Mouse (Mus musculus) 416B (cell line): ENCODE data around the gene Ngdn.
"Not testable (repeated sequence)": the region's sequence is repeated elsewhere in the genome, so short reads cannot be mapped to it uniquely, and the experiment has no call there.

Experiments used
- DNase-seq: peaks from one replicate; pipeline ENCODE4 v3.0.0; 2011; ENCODE audit warnings: low read depth

The Ngdn gene

DNA sequence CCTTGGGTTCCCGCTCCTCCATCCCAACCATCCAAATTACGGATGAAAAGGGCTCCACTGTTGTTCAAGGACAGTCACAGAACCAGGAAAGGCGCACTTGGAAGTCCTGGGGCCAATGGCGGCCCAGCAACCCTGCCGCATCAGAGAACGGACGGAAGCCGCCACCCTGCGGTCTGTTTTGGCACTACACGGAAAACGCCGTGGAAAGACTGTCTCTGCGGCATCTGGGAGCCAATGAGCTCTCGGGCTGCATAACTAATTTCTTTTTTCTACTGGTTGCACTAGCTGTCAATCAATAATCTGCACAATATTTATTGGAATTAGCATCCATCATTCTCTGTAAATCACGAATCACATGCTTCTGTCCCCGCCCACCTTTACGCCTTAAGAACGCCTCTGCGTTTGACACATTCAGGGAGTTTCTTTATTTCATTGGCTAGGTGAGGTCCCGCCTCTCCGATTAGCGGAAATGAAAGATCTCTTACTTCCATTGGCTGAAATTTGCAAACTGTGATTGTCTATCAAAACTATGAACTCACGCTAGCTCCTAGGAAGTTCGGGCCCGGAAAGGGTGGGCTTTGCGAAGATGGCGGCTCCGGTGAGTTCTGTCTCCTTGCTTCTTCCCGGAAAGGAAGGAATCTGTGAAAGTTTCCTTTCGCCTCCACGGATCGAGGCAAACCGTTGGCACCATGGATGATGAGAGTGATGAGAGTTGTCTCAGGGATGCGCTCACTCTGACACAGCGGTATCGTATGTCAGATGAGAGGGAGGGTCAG lies at the start of gene Ngdn:
TSS of gene Ngdn (plus strand) at position 464 of the 776 bp plus-strand sequence.
- DNase-seq: peak; percentile 100

- DNase-seq: no peak
Measured at GRCm38 (mm10) chr14:54965631-54966030, 49.6 kb upstream of the Ngdn start.

GRCm38 (mm10) chr14:54966320-54966977 lies 48.8 kb upstream of the Ngdn start, which contains the start of gene Myh6:
TSS of gene Myh6 (minus strand) at chr14:54966927.
- DNase-seq: no peak

- no peak for DNase-seq
Measured at GRCm38 (mm10) chr14:54967874-54968273, 47.4 kb upstream of the Ngdn start.

DNA sequence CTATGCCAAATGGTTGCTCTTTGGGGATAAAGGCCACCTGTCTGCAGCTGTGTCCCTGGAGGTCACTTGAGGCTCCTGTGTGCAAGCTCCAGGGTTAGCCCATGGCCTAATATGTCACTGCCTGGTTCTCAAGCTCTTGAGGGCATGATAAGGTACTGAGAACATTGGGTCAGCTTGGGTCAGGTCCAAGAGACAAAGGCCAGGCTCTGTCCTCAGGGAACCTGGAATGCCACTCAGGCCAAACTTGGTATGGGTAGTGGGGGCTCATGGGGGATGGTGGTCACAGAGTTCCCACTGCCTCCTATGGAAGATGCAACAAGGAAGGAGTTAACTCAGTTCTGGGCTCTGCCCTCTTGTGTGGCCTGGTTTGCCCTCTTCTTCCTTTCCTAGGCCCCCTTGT lies 46.9 kb upstream of the Ngdn start:
- no peak for DNase-seq

DNA sequence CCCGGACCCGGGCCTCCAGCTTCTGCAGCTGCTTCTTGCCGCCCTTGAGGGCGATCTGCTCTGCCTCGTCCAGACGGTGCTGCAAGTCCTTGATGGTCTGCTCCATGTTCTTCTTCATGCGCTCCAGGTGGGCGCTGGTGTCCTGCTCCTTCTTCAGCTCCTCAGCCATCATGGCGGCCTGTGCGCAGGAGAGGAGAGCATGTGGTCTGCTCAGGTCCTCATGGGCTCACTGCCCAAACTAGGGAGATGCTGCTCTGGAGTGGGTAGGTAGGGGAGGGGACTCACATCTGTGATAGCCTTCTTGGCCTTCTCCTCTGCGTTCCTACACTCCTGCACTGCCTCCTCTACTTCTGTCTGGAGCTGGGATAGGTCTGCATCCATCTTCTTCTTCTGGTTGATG lies 42.5 kb upstream of the Ngdn start:
- DNase-seq: not testable (repeated sequence)

DNA sequence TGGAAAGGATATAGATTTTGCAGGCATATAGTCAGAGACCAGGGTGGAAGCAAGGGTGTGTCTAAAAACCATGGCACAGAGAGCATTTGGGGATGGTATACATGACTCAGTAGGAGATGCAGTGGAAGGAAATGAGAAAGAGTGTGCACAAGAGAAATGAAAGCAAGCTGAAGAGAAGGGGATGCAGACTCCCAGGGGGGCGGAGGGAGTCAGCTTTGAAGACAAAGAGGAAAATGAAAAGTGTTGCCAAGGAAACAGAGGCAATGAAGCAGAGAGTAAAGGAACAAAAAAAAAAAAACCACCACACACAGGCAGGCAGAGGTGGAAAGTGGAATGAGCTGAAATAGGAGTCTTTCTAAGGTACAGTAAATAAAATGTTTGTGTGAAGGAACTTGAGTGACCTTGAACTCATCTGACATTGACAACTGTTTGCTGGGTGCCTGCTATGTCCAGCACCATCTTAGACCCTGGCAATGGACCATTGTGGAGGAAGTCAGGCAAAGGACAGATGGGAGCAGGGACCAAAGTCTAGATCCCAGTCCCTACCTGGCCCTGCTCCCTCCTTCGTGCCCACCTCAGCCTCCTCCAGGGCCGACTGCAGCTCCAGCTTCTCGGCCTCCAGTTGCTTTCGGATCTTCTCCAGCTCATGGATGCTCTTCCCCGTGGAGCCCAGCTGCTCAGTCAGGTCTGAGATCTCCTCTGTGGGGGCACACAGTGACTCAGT lies 41.0 kb upstream of the Ngdn start:
- DNase-seq: no peak

DNA sequence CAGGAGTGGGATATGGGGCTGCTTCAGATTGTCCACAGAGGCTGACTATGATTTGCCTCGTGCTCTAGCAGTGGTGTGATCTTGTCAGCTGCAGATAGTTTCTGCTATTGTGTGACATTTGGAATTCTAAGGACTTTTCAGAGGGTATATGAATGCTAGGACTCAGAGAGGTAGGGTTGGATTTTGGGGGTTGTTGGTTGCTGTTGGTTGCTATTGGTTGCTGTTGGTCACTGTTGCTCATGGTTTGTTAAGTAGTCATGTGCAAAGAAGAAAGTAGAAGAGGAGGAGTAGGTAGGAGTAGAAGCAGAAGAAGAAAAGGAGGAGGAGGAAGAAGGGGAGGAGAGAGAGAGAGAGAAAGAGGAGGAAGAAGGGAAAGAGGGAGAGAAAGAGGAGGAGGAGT lies 38.6 kb upstream of the Ngdn start, which contains the start of gene Gm17428:
TSS of gene Gm17428 (plus strand) at position 301 of the 400 bp plus-strand sequence.
- no peak for DNase-seq

GRCm38 (mm10) chr14:54978664-54979063 lies 36.6 kb upstream of the Ngdn start:
- no peak for DNase-seq

DNA sequence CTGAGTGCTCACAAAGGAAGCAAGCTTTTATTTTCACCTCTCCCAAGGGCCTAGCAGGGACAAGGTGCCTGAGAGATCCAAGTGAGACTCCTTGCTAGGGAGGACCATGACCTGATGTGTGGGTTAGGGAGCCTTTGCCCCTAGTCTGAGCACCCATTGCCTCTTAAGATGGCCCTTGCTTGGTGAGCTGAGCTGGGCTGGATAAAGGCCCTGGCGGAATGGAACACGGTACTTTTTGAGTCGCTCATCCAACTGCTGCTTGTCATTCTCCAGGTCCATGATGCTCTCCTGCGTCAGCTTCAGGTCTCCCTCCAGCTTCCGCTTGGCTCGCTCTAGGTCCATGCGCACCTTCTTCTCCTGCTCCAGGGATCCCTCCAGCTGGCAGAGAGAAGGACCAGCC lies 33.3 kb upstream of the Ngdn start:
- no peak for DNase-seq

- not testable (repeated sequence) for DNase-seq
Measured at GRCm38 (mm10) chr14:54988350-54988874, 26.8 kb upstream of the Ngdn start.

DNA sequence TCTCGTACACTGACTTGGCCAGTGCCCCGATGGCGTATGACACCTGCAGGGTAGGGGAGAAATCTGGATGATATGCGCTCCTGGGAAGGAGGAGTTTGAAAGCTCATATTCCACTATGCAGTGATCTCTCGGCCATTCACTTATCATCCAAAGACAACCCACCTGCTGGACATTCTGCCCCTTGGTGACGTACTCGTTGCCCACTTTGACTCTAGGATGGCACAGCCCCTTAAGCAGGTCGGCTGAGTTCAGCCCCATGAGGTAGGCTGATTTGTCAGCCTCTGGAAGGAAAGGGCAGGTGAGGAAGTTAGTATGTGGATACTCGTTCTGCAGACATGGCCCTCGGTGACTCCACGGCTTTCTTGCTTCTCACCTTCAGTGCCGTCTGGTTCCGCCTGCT lies 26.4 kb upstream of the Ngdn start:
- DNase-seq: no peak

DNA sequence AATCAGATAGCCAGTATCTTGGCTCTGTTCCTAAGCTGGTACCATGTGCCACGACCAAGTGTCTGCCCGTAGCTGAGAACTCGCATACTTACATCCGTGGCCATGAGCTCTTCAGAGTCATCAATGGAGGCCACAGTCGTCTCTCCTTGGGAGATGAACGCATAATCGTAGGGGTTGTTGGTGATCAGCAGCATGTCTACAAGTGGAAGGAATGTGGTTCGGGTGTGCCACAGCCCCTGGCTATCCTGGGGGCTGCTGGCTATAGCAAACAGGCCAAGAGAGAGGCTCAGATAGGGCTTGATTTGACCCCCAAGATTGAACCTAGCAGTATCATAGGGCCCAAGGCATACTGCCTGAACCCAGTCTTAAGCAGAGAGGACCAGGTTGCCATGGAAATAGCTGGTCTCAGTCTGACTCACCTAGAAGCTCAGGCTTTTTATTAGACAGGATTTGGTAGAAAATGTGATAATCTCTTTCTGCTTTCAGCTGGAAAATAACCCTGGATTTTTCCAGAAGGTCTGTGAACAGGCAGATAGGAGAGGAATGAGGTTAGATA lies 25.3 kb upstream of the Ngdn start:
- no peak for DNase-seq

- no peak for DNase-seq
Measured at GRCm38 (mm10) chr14:54992196-54992595, 23.1 kb upstream of the Ngdn start.

DNA sequence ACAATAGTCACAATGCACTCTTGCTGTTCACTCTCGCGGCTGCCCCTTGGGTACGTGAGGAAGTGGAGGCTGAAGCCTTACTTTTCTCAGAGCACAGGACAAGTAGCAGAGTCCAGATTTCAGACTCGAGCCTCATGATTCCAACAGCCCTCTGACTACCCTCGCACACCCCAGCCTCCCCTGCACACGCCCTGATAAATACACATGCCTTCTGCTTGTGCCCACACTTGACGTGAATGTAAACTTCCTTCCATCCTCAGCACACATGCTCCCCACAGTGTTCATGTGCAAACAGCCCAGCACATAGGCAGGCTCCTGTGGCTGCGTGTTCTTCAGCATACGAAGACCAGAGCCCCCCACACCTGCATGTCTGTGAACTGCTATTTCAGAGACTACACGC lies 21.6 kb upstream of the Ngdn start:
- DNase-seq: no peak

DNA sequence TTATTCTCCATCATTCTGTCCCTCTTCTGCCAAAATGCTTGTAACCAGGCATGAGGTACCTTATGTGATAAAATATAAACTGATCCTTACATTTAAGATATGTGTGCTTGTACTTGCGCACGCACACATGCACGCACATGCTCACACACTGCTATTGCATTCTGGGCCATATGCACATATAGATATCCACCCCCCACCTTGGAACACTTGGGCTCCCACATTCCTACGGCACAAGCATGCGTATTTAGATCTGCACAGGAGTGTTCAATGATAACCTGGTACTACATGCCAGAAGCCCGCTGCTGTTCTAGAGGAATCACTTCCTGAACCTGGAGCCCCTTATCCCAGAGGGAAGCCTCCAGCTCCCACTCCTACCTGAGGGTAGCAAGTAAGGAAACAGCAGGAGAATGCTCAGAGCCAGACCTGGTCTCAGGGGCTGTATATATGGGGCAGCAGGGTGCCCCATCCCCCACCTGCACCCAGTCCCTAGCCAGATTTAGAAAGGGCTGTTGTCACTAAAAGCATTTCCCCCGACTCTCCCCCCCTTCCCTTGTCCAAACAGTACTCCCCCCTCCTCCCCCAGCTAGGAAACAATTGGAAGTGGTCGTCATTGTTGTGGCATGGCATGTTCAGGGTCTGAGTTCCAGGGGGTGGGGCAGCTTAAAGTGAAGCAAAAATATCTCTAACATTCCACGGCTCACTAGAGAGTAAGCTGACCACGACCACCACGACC lies 21.0 kb upstream of the Ngdn start, which contains the start of gene Myh7:
TSS of gene Myh7 (minus strand) at position 491 of the 733 bp plus-strand sequence.
- DNase-seq: no peak

- no peak for DNase-seq
Measured at GRCm38 (mm10) chr14:54994869-54995186, 20.4 kb upstream of the Ngdn start.

- no peak for DNase-seq
Measured at GRCm38 (mm10) chr14:54995457-54996138, 19.7 kb upstream of the Ngdn start.

- no peak for DNase-seq
Measured at GRCm38 (mm10) chr14:54996793-54997192, 18.5 kb upstream of the Ngdn start.

- no peak for DNase-seq
Measured at GRCm38 (mm10) chr14:54997297-54997696, 18.0 kb upstream of the Ngdn start.

GRCm38 (mm10) chr14:54998680-54999079 lies 16.6 kb upstream of the Ngdn start:
- no peak for DNase-seq
